Mouse (Mus musculus) hindlimb bud, embryonic 11.5 days (tissue): ENCODE results near the gene Creb5.

Source experiments
- DNase-seq: peaks from one replicate; pipeline ENCODE4 v3.0.0-alpha.2; 2012; ENCODE audit warnings: low read depth, low spot score; ENCODE audit errors: extremely low spot score

Creb5 gene

DNA sequence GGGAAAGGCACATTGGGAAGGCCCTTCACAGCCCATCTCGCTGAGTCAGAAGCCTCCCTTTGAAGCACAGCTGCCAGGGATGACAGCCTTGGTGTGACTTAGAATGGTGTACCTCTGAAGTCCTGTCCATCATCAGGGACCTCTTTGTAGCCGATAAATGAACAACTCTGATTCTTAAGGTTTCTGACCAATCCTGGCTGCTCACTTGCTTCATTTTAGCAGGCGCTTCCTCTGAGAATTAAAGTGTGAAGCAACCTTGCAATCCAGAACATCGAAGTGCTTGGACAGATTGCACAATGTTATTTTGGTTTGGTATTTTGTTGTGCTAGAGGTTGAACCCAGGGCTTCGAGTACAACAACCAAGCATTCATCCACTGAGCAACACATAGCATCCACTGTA lies 190.4 kb downstream of the Creb5 start:
- DNase-seq, result no peak

DNA sequence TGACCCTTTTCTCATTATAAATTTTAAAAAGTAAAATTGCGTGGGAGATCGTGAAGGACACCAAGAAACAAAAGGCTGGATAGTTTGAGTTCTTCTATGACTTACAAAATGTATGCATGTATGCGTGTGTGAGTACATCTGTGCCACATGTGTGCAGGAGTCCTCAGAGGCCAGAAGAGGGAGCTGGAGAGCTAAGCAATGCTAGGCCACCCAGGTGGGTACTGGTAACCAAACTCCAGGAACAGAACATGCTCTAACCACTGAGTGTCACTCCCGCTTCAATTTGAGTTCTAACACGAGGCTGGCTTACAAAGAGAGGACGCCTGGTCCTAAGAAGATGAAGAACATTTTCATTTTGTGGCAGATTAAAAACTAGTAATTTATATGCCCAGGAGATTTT lies 203.8 kb downstream of the Creb5 start:
- DNase-seq, result no peak

DNA sequence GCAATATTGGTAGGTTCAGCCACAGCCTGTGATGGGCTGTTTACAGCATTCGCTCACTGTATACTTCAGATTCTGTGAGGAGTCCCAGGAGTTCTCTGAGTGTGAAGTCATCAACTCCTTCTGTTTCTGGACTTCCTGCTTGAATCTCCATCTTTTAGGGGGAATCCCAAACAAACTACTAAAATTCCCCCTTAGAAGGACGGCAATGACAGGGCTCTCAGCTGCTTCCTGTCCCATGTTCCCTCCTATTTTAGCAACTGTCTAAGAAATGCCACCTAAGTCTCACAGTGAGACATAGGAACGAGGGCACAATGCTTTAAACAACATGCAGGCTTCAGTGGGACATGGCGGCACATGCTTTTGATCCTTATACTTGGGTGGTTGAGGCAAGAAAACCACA lies 204.3 kb downstream of the Creb5 start:
- DNase-seq, result no peak

DNA sequence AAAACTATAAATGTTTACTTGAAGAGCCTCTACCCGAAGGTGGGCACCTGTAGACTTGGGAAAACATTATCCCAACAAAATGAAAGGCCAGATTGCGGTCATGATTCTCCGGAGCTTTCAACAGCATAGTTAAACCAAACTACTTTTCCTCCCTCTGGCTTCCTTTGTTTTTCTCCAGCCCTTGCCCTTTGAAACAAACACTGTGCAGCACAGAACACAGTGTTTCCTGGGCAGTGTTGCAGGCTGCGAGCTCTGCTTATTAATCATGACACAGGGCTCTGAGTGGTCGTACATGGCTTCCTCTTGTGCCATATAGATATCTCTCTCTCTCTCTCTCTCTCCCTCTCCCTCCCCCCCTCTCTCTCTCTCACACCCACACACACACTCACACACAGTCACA lies 206.8 kb downstream of the Creb5 start:
- DNase-seq, result no peak

DNA sequence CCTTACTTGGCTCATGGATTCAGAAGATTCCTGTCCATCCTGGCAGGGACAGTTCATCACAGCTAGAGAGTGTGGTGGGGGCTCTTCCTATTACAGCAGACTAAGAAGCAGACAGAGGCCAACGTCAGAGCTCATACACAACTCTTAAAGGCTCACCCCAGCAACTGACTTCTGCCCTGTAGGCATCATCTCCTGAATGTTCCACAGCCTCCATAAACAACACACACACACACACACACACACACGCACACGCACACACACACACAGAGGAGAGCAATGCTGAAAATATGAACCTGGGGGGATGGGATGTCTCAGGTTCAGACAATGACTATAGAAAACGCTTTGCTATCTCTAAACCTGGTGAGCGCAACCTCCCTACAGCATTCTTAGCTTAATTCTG lies 208.6 kb downstream of the Creb5 start:
- DNase-seq, result no peak

DNA sequence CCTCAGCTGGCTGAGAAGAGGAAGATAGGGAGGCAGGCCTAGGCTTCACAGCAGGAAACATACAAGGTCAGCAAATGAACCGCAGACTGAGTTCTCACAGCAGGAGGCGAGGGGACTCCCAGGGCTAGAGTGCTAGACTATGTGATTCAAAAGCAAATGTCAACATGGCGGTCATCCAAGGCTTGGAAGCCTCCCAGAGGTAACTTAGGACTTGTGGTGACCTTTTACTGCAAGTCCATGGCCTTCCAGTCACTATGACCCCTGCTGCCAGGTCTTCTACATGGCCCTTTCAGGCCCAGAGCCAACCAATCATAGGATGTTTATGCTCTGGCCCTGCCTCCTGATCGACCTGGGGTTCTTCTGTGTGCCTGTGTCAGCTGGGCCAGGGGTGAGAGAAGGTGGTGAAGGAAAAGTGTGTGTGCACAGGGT lies 209.3 kb downstream of the Creb5 start:
- DNase-seq, result no peak

DNA sequence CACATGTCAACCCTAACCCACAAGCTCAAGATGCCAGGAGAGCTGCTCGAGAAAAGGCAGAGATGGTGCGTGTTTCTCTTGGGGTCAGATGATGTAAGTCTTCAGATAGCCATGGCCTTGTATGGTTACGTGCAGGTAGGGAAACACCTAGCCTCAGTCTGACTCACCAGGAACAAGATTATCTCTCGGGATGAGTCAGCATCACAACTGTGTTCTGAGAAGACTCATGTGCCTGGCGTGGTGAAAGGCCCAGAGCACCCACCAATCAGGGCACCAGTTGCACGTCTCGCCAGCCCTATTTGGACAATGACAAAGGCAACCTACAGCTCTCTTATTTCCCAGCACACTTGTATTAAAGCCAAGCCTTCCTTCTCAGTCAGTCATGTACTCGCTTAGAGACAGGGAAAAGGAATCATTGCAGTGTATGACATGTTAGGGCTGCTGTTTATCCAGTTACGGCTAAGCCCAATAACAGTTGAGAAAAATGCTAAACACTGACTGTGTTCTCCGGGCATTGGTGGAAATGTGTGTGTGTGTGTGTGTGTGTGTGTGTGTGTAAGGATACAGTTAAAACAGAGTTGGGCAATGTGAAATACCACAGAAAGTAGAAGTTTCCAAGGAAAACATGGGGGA lies 210.9 kb downstream of the Creb5 start:
- no peak for DNase-seq

DNA sequence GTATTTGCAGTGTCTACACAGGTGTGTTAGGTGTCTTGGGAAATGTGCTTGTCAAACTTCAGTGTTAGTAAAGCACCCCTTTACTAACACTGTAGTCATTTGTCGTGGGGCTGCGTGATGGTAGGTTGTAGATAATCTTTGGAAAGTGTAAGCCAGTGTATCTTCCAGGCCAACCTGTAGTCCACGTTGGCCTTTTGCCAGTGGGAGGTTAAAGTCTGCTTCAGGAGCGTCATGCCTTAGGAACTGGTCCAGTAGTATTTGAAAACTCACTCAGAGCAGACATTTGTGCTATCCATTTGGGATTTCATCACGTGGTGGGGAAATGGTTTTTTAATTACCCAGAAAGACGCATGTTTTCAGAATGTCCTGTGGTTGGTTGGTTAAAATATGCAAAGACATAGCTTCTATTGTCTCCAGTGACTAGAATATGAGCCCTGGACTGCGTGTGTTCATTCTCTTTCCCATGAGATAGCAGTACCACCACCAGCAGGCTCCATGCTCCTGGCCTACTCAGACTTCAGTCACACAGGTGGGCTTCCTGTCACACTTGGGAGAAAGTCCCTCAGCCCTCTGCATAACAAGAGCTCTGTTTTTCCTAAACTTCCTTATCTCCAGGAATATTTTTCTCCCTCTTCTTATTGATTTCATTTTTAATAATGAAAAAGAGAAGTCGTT lies 212.7 kb downstream of the Creb5 start:
- no peak for DNase-seq

DNA sequence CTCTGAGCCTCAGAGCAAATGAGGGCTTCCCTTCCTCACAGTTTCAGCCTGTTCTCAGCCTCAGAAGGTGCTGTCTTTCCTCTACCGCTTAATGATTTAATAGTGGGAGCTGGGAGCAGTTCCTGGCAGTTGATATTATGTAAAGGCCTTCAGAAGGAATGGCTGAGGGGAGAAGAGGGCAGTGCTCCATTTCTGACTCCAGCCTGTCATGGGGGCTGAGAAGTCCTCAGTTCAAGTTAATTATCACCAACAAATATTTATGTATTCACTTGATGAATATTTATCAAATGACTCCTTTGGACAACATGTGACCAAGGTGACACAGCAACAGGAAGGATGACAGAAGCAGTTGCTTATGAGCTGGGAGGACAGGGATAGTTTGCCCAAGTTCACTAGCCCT lies 214.2 kb downstream of the Creb5 start:
- DNase-seq, result no peak

DNA sequence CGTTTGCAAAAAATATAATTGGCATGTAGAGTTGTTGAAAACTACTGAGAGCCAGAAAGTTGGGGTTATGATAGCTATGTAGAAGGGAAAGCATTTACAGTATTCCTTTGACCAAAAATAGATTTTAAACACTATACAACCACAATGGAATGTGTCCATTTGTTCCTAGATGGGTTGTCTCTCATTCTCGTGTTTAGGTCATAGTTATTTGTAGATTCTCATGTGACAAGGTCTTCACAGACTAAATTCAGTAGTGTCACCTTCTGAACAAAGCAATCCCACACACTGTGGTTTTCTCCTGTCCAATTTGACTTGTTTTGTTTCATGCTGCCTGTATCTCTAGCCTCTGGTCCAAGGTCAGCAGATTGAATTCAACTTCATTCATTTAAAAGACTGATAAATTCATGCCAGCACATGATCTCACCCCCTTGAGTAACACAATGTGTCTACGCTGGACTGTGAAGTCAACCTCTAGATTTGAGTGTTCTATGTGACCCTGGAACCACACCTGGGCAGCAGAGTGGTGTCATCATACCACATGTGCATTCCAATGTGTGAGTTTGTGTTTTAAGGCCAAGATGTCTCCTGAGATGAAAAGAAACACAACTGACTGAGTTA lies 220.0 kb downstream of the Creb5 start:
- DNase-seq, result no peak

DNA sequence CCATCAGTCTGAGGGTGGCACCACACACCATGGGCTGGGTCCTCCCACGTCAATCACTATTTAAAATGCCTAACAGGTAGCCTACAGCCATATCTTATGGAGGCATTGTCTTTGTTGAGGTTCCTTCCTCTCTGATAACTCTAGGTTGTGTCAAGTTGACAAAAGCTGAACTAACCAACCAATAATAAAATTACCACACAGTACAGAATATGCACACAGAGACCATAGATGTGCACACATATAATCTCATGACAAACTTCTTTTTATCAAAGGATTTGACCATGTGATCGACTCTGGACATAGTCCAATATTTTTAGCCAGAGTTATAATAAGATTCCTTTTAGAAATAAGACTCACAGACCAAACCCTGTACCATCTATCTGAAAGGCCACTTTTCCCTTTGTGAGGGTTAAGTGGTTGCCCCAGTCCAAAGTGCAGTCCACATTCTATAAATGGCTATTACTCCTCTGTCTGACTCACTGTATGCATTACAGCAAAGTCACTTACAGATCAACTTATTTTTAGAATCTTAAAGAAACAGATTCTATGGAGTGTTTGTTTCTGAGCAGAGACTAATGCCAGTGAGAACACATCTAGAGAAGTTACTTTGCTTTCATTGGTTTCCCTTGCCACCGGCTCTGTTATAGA lies 221.9 kb downstream of the Creb5 start:
- DNase-seq, result no peak

DNA sequence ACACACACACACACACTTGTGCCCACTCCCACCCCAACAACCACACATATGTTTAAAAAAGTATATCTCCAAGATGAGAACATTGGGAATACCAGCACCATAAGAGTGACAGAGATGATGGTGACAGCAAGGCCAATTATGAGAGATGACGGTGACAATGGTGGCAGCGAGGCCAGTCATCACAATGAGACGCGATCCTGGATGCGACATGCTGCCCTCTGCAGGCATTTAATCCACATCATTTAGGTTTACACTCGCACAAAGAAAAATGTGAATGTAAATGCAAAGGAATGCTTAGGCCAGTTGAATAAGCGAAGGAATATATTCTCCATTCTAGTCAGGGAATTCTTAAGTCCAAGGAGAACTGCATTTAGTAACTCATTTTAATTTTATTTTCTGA lies 222.9 kb downstream of the Creb5 start:
- DNase-seq, result no peak

DNA sequence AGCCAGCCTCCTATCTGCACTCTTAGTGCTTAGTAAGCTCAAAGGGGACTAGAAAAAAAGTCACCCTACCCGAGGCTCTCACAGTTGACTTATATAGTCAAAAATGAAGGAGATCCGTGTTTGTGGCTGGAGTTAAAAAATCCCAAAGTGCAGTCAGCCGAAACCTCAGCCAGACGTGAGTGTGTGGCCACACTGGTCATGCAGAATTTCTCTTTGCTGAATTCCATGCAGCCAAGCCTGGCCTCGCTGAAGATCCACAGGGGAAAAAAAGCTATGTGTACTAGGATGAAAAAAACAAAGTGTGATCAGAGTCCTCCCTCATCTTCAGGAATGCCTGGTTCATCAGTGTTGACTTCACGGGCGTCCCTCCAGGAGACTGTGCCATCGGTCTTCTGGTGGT lies 225.2 kb downstream of the Creb5 start:
- DNase-seq, result no peak

DNA sequence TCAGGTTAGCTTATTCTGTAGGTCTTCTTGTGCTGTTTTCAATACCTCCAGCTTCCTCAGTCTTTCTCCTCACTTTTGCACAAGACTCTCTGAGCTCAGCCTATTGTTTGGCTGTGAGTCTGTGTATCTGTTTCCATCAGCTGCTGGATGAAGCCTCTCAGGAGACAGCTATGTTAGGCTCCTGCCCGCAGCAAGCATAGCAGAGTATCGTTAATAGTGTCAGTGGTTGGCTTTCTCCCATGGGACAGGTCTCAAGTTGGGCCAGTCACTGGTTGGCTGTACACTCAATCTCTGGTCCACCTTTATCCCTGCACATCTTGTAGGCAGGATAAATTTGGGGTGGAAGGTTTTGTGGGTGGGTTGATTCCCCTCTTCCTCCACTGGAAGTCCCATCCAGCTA lies 226.3 kb downstream of the Creb5 start:
- DNase-seq, result no peak

DNA sequence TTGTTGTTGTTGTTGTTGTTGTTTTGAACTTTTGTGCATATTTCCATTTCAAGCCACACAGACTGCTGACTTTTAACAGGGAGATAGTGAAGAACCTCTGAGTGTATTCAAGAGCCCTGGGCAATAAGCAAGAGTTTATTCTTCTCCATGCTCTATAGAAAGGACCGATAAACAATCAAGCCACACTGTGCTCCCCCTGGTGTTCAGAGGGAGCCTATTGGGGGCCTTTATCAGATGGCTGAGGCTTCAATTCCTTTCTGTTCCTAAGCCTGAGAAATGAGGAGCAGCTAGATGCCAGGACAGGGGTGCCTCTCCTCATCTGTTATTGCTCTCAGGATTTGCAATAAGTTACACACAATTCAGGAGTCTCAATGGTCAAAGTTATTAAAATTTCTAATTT lies 227.8 kb downstream of the Creb5 start:
- DNase-seq, result no peak

DNA sequence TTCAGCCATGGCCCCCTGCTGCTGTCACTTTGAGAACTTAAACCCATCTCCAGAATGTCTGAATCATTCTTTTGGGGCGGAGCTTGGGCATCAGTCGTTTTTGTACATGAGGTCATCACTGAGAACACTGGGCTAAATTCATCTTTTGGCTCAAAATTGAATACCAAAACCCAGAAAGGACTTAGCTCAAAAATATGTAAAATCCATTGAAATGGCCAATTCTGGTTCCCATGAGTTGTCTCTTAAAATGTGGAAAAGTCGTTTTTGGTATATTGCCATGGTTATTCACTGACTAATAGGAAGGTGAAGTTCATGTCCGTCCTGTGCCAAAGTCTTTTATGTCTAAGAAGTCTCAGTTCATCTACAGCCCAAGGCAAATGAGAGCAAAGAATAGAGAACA lies 228.5 kb downstream of the Creb5 start:
- DNase-seq, result no peak

DNA sequence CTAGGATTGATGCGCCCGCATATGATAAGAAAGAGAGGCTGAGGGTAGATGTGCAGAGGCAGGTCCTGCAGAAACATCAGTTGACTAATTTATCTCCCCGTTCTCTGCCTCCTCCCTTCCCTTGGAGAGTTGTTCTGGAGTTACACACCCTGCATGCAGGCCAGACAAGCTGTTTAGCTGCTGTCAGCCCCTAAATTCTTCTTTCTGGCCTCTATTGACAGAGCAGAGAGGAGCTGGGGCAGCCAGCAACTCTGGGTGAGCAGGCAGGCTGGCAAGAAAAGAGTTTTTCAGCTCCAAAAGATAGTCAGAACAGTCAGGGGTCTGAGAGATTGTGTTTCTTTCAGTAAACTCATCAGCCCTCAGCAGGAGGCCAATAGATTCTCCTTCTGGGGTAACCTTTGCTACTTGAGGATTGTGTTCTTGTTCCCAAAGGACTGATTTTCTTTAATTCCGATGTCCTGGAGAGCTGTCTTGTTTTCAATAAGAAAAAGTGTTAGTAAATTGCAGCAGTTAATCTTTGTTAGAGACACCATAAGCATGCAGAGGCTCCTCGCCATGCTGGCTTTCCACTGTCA lies 230.4 kb downstream of the Creb5 start:
- no peak for DNase-seq

DNA sequence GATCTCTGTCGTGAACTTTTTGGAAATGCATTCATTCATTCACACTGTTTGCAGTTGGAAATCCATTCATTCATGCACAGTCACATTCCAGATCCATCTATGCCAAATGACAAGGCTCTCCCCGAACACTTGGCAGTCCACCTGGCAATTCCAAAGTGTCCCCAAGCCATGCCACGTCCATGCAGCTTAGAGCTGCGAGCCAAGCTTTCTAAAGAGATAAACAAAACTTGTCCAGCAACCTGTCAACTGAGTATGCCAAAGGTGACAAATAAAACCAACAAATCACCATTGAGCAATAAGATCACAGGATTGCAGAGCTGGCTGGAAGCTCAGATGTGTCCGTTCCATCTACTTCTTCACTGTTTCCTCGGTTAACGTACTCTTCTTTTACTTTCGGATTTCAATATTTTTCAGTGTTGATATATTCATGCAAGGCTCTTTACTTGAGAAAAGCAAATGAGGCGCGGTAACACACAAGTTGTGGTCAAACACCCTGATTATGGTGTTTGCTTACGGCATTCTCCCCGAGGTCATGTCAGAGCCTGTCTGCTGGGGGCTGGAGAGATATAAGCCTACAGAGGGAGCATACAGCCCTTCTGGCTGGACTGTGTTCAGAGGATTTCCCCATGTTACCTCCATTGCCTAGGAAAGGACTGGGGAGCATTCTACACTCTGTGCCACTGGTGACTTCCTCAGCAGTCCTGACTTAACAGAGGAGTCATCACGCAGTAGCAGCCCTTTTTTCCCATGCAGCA lies 236.8 kb downstream of the Creb5 start:
- DNase-seq, result no peak

DNA sequence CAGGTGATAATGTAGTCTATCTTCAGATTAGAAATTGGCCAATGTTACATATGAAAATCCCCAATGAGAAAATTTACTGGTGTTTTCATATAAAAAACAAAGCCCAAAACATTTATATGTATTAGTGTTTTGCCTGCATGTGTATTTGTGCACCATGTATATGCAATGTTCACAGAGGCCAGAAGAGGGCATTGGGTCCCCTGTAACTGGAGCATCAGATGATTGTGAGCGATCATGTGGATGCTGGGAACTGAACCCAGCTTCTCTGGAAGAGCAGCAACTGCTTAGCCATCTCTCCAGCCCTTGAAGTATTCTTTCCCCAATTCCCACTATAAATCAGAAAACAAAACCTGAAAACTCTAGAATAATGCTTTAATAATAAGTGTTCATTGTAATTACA lies 239.4 kb downstream of the Creb5 start:
- no peak for DNase-seq

DNA sequence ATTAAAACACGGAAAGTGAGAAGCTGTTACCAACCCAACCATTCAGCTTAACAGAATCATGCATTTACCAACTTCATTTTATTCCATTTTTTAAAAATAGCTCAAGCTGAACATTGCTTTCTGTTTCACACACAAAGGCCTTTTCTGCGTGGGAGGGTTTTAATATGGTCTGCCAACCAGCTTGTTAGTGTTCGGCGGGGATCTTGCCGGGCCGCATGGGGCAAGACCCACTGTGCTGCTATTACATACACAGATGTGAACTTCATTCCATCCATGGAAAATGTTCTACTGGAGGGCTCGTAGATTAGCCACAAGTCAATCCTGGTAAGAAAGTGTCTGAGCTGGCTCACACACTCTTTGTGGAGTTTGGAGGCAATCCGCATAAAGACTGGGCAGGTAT lies 243.7 kb downstream of the Creb5 start:
- no peak for DNase-seq

DNA sequence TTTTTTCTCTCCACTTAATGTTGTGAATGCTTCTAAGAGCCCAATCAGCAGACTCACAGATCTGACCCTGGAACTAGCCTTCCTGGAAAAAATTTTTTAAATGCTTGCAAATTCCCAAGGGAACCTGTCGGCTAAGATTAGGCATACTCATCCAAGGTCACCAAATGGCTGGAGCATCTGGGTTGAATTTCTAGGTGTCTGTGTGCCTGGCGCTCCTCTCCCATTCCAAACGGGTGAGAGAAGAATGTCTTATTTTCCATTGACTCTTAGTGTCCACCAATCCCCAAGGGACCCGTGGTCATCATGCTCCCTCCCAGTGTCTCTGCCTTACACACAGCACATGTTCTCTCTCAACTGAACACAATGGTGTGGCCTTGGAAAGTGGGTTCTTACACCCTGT lies 244.4 kb downstream of the Creb5 start:
- DNase-seq, result no peak
